Mouse (Mus musculus) telencephalon, adult 2 months (tissue): ENCODE data around the gene Mal.

Experiments used
- DNase-seq: peaks from one replicate; pipeline ENCODE4 v3.0.0-alpha.2; 2011; ENCODE audit warnings: low read depth, low spot score

Mal gene

DNA sequence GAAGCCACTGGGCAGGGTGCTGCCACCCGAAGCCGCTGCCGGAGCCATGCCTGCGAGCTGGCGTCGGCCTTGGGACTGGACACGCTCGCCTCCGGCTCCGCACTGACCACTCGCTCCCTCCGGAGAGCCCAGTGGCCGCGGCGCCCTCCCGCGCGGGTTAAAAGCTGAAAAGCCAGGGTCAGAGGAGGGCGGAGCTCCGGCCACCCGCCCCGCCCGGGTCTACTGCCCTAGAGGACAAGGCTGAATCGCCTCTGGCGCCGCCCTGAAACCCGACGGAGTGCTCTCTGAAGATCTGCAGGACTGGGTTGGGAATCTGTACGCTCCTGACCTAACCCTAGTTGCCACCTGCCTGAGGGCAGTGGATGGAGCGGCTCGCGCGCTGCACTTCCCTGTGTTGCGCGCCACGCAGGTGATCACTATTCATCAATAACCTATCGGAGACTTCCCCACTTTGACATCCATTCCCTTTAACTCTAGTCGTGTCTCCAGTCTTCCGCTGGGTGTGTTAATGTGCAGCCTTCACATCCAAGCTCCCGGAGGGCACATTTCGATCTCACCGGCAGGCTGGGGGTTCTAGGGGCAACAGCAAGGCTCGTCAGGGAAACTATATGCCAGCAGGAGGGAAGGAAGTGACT lies at the start of gene Mal:
TSS of gene Mal (minus strand) at position 610 of the 635 bp plus-strand sequence.
- DNase-seq: peak; percentile 15

DNA sequence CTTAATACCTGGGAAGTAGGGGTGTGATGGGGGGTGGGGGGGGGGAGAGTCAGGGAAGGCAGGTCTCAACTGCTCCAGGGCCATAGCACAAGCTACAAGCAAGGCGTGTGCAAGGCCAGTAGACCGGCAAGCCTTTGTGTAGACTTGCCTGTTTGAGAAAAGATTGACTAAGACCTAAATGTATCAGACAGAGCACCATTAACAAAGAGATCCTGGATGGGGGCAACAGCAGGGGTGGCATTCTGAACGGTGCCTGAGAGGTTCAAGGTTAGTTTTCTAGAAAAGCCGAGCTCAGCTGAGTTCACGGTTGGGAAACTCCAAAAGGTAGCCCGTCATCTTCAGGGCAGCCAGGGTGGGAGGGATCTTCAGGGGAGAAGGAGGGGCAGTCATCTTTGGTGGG lies 48.8 kb upstream of the Mal start:
- DNase-seq: no peak

DNA sequence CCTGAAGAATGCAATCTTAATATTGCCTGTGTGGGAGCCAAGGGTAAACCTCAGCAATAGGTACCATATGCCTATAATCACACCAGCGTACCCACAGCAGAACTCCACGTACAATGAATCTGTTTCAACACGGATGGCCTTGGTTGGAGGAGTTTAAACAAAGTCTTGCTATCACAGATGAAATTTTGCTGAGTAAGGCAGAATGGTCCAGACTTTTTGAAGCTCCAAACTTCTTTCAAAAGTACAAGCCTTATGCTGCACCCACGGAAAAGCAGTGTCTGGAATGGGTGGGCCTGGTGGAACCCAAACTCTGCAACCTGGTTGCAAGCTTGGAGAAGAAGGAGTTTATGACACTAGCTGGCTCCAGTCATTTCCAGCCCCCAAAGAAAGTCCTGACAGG lies 32.7 kb upstream of the Mal start:
- DNase-seq: no peak

DNA sequence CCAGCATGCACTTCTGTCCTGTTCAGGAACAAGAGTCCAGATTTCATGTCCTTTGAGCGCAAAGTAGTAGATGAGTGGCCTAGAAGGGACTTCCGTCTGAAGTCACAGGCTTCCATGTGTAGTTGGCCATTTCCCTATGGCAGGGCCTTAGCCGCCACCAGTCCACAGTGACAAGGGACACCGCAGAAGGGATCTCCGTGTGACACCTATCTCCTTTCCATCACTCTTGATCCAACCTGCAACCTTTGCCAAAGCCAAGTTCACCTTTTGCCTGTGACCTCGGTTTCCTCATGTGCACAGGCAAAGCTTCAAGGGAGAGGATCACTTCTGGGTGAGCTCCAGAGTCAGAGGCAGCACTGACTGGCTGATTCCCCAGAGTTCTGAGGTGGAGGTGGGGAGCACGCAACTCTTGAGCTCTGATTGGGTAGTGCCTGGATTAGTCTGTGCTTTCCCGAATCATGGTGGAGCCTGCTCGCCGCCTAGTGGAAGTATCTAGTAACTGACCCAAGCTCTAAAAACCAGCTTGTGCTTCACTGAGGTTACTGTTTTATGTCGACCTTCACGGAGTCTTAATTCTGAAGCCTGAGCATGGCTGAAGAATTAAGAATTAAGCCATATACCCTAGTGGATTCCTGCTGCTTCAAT lies 27.3 kb upstream of the Mal start:
- peak; percentile 57 for DNase-seq

DNA sequence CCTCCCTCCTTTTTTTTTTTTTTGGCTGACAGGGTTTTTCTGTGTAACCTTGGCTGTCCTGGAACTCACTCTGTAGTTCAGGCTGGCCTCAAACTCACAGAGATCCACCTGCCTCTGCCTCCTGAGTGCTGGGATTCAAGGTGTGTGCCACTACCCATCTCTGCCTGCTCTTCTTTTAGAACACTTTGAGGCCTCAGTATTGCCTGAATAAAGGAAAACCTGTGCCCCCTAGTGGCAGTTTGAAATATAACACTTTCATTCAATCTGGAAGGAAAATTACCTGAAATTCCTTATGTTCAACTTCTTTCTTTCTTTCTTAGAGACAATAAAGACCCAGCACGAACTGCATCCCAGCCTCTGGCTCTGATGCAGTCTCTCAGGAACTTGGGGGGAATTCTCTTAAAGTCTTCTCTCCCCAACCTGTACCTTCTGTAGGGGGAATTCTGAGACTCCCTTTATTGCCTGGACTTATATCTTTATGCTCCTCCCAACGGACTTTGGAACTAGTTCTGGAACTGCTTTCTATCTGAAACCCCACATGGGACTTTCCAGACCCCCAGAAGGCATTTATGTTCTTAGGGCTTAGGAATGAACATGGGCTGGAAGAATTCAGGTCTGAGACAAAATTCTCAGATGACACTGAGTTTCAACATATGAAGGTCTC lies 11.5 kb upstream of the Mal start:
- DNase-seq: no peak

DNA sequence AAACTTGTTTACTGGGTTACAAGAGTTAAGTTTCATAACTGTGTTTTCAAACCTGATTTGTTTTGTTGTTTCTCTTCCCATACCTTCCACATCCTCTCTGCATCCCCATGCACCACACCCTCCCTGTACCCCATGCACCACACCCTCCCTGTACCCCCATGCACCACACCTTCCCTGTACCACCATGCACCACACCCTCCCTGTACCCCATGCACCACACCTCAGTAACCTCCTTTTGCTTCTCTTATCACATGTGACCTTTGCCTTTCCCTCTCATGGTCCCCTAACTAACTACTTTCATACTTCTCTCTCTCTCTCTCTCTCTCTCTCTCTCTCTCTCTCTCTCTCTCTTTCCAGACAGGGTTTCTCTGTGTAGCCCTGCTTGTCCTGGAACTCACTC lies 10.5 kb upstream of the Mal start:
- DNase-seq: no peak

DNA sequence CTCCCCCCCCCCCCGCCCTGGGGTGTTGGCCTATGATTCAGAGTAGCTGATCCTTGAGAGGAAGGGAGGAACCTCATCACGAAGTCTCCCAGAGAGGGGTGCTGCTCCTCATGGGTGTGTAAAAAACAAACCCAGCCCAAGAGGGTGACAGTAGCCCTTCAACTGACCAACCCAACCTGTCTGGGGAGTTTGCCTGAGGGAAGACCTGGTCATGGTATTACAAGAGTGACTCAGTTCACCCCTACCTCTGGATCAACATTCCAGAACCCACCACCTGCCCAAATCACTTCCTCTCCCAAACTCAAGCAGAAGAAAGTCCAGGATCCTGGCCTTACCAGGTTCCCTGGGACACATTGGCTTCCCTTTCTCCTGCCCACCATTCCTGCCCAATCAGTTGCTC lies 6.2 kb upstream of the Mal start:
- no peak for DNase-seq

DNA sequence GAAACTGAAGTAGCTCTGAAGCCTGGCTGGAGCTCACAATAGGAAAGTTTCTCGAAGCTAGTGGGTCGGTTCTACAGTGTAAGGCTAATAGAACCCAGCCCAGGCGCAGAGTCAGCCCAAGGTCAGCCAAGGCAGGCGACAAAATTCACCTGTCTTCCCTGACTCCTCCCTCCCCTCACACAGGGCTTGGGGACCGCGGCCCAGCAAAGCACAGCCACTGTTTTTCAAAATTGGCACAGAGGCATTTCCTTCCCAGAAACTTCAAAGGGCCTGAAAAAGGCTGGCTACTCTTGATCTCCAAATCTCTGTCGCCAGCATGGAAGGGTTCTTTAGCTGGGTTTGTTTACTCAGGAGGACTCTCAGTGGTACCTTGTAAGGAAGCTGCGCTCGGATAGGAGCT lies 1.1 kb downstream of the Mal start:
- no peak for DNase-seq

DNA sequence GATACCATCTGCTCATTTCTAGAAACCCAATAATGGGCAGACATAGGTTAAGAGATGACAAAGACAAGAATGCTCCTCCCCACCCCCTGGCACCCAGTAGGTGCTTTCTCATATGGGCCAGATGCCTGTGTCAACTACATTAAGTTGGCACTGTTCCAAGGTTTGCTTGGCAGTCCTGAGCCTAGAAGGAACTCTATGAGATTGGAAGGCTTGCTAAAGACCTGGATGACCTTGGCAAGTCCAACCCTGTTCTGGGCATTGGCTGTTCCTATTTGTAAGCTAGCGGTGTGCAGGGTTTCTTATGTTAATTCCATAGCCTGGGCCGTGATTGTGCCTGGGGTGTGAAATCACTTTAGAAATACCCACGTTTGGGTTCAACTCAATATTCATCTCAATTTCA lies 1.7 kb downstream of the Mal start:
- DNase-seq: no peak

DNA sequence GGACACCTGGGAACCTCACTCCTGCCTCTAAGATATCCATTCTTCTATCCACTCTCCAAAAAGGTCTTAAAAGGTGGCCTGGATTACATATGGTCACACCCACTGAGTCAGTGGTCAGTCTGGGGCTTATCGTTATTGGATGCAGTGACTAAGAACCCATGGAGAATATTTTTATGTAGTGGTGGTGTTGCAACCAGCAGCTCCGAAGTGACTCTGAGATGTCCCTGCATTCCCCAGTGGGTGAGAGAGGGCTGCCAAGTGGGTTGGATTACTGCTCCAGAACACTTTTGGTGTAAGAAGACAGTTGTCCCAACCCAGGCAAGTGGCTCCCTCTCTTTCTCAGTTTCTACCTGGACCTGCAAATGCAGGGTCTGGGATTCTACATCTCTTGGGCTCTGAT lies 3.7 kb downstream of the Mal start:
- DNase-seq: no peak

DNA sequence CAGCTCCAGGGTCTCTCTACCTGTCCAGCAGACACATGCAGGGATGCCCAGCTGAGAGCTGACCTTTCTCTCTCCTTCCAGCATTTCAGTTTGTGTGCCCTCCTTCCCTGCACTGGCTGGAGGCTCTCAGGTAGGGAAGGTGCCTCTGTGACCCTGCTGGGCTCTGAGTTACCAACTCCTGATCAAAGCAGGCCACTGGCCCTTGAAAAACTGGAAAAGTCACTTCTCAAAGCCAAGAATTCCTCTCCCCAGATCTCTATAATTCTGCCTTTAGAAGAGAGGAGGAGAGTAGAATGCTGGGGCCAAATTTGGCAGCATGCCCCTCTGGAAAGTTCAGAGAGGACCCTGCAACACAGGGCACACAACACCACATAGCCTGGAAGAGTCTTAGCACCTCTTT lies 4.2 kb downstream of the Mal start:
- DNase-seq: no peak

DNA sequence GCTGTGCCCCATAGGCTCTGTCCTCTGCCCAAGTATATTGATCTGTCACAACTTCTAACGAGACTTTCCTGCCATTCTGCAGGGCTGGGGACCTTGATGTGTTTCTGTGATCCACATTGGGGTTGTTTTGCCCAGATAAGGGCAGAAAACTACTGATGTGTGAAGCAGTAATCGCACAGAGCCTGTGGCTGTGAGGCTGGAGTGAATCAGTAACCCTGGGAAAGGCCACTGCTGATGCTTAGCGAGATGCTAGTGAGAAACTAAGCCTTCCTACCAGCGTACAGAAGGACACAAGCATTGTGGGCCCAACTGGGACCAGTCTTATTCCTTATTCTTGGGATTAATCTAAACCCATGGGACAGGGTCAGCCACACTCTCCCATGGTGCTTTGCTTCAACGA lies 4.9 kb downstream of the Mal start:
- no peak for DNase-seq

DNA sequence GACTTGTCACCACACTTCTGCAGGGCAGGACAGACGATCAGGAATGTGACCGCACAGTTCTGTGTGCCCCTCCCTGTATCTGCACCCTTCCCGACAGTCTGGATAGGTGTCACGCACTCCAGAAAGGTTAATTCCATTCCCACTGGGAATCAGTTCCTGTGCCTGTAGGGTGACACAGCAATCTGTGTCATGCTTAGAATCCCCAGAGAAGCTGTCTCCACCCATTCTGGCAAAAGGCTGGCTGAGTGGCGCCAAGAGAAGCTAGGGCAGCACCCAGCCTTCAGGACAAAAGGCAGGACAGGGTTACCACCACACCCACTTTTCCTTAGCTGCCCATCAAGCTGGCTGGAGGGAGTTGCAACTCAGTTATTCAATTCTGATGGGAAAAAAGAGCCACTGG lies 6.6 kb downstream of the Mal start:
- no peak for DNase-seq

DNA sequence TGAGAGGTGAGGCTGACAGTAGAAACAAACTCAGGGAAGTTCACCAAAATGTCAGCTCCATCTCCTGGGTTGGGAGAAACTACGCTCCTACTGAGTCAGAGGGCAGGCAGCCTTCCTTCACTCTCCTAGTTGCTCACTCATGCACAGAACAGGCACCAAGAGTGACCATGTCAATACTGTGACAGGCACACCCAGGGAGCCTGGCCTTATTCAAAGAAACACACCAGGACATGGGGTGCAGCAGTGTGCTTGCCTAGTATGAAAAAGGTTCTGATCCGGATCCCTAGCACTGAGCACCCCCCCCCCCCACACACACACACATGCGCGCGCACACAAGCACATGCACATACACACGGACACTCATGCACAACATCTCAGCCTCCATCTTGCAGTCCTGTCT lies 8.3 kb downstream of the Mal start:
- no peak for DNase-seq

DNA sequence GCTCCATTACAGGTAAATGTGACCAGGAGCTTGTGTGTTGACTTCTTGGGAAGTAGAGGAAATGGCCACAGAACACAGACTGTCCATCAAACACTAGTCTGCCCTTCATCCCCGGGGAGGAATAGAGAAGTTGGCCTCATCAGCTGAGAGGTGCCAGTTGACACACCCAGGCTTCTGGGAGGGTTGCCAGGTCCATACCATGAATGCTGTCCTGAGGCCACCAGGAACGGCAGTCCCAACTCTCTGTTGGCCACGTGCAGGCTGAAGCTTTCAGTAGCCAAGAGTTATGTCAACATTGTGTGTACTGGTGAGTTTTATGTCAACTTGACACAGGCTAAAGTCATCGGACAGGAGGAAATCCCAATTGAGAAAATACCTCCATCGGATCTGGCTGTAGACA lies 9.6 kb downstream of the Mal start:
- no peak for DNase-seq

DNA sequence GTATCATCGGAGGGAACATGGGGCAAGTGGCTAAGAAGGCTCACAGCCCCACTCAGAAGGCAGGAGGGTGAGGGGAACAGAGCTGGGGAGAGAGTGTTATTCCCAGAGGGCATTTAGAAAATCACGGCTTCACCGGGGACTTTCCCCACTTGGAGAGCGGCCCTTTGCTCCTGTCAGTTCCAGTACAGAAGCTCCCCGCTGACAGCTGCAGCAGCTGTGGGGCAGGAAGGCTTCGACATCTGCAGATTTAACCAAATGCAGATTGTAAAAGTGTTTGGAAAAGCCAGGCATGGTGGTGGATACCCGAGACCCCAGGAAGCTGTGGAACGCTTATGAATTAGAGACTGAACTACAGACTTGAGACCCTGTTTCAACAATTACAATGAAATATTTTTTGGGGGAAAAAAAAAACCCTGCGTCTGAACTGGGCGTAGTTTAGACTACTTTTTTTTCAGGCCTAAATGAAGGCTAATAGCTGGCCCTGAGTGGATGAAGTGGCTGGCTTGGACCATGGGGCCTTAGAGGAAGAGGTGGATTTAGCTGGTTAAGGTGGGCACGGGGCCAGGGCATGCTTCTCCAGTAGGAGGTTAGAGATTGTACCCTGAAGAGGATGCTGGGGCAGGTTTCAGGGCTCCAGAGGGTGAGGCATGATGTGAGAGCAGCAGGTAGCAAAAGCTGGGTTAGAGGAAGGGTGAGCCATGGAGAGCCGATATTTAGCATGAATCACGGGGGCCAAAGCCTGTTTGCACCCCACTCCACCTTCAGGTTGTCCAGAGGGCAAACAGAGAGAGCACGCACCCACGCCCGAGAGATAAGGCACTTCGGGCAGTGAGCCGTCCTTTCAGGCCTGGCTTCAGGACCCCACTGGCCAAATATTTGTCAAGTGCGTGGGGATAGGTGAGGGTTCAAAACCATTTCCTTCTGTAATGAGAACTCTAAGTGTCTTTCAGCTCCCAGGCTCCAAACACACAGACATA lies 12.5 kb downstream of the Mal start:
- DNase-seq: no peak

DNA sequence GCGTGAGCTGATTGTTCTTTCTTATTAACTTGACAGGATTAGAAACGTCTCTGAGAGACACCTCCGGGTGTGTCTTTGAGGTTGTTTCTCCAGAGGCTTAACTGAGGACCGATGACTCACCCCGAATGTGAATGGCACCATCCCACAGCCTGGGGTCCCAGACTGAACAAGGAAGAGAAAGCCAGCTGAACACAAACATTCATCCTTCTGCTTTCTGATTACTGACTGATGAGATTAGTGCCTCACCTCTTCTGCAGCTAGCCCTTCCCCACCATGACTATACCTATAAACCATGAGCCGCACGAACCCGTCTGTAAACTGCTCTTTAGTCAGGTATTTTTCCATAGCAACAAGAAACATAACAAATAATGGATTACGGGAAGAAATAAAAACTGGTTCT lies 17.5 kb downstream of the Mal start:
- no peak for DNase-seq

DNA sequence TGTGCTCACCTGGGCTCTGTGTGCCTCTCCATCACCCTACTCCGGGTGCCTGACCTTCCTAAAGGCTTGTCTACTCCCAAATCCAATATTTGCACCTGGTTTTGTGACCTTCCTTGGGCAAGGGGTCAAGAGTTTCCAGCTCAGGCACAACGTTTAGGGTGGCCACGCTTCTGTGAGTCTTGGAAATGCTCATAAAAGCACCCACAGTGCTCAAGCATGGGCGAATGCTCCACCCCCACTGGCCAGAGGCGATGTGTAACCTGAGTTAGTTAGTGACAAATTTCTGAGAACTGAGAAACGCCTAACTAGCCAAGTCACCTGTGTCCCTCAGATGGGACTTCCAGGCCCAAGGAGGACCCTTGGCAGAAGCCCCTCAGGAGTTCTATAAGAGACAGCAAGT lies 20.9 kb downstream of the Mal start:
- DNase-seq: no peak

DNA sequence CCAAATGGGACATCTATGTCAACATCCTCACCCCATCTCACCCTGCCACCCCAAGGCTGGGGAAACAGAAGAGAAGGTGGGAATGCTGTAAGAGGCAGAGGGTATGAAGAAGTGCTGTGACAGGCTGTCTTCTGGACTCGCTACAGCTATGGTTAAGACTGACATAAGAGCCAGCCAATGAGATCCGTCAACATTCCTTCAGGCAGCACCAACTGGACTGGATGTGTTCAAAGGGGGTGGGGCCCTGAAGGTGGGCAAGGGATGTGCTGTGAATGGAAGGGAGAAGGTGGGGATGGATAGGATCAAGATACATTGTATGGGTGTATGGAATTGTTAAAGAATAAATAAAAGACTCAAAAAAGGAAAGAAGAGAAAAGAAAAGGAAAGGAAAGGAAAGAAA lies 23.9 kb downstream of the Mal start:
- no peak for DNase-seq

DNA sequence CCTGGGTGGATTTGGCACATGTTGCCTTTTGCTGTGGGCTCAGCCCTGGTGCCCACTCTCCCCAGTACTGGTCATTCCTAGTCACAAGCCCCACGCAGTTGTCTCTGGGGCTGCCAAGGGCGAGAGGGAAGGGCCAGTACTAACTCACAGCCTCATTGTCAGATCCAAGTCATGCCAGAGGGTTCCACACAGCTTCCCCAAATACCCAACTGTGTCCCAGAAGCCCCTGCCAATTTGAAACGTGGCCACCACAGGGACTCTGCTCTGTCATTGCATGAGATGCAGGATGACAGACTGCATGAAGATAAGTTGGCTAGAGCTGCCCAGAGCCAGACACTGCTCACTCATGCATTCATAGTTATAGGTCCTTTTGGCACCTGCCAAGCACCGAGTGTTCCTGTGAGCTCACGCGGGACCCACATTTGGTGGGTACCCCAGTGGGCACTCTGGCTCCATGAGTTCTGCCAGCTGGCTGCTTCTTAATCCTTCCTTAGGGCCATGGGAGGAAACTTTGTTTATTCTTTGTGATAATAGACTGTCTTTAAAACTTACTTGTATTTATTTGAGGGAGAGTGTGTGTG lies 28.4 kb downstream of the Mal start:
- peak; percentile 17 for DNase-seq

DNA sequence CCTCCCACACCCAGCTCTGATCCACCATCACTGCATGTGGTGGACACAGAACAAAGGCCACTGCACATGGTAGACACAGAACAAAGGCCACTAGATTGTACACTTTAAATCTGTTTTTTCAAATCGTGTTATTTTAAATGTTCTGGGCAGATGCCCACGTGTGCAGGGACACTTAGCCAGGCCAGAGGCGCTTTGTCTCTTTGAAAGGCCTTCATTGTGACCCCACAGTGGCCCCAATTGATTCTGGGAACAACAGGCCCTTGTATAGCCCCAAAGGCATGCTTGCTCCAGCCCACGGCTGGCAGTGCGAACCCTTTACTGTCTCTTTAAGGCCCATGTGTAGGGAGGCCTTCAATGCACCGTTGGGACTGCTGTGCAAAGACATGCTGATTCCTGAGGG lies 29.1 kb downstream of the Mal start:
- DNase-seq: peak; percentile 87

DNA sequence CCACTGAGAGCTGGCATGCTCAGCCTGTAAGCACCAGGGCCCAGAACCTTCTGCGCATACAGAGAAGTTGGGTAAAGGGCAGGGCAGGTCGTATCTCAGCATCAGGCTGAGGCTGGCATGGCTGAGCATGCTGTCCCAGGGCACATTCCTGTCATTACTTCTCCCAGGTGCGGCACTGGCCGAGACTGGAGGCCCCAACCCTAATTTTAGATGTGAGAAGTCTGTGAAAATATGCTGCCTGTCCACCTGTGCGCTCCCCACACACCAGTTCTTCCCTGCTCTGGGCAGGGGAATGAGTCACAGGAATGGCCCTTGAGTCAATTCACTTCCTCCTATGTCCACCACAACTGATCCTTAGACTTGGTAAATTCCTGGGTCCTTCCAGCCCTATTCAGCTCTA lies 30.8 kb downstream of the Mal start:
- no peak for DNase-seq
